Mouse (Mus musculus) Muller cell, postnatal 12 days (primary cell): ENCODE measurements around the gene Acvr1.

ENCODE experiments used
- DNase-seq: peaks from one replicate; pipeline ENCODE4 v3.0.0-alpha.2; 2015; ENCODE audit errors: inconsistent ontology term

Gene Acvr1

DNA sequence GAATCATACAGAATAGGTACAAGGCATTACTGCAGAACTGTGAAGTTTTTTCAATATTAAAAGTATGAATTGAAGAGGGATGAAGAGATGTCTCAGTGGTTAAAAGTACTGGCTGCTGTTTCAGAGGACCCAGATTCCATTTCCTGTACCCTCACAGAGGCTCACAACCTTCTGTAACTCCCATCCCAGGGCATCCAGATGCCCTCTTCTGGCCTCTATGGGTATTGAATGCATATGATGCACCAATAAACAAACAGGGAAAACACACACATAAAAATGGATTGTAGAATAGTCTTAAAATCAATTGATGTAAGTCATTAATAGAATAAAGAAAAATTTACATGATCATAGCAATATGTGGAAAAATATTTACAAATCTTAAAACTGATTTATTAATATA is 151.9 kb downstream of the Acvr1 start:
- no peak for DNase-seq

- no peak for DNase-seq
Measured at GRCm38 (mm10) chr2:58408926-58409634, 157.9 kb downstream of the Acvr1 start.

DNA sequence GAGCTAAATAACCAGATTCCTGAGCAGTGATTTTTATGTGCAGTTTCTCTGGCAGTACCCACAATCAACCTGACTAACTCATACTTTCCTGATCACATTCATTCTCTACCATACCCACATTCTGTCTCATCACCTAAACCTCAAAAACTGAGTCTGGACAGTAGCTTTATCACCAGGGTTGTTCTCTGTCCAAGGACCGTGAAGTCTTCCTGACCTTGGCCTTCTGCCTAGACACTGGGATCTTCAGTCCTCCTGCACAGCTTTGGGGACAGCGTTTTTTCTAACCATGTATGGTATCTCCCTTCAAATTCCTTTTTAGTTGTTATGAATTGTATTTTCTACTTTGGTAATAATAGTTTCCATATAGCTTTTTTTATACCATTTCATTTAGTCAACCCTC is 163.5 kb downstream of the Acvr1 start:
- DNase-seq, result peak; percentile 46

DNA sequence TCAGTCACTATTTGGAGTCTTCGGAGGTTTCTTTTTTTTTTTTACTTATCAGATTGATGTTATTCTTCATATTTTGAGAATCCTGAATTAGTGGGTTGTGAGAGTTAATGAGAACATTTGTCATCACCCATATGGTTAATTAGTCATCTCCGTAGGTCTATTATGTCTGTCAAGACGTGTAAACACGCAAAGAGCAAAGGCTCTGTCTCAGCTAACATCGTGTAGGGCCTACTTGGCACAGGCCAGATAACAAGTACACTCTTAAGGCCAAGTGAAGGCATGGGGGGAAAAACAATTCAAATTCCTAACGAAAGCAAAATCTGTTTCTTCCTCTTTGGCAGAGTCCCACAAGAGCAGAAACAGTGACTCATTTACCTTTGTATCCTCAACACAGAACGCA is 178.4 kb downstream of the Acvr1 start:
- DNase-seq, result no peak

DNA sequence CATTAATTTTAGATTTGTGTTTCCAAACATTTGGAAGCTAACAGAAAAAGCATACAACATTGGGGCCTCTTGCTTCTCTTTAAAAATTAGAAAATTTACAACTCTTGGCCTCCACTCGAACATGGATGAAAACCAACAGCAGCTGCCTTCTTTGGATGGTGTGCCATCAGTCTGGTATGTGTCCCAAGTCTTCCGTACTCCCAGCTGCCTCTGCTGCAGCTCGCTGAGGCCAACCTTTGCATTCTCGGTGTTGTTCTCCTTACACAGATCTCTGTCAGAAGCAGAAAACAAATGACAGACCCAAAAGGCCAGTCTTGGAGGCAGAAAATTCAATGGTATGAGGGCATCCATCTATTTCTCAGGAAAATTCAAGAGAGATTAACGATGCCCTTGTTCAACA is 186.9 kb downstream of the Acvr1 start:
- DNase-seq, result no peak

- no peak for DNase-seq
Measured at GRCm38 (mm10) chr2:58379475-58379874, 187.5 kb downstream of the Acvr1 start.

DNA sequence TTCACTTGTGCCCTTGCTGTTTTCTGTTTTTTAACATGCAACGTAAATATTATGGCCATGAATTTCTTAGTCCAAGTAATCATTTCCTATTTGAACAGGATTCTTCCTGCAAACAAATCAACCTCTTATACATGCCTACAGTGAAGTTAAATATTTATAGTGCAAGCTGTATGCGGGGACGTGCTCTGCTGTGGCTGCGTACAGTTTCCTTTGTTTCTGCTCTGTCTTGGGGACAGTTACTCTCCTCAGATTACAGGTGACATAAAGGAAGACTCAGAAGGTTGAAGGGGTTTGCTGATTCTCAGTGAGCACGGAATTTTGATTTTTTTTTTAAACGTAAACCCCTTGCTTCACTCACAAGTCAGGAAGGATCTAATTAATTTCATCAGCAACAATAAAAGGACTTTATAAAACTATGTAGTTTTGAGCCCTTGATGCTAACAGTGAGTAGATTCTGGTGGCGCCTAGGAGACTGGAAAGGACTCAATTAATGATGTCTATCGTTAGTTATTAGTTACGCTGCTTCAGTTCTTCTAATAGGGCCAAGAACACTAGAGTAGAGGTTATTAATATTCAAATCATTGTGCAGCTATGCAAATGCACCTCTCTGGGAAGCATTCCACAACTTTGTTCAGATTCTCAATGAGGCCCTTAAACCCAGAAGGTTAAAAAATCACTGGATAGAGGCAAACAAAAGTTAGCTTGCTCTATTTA is 189.4 kb downstream of the Acvr1 start:
- peak; percentile 54 for DNase-seq

GRCm38 (mm10) chr2:58366196-58366595 is 200.8 kb downstream of the Acvr1 start:
- DNase-seq, result no peak

DNA sequence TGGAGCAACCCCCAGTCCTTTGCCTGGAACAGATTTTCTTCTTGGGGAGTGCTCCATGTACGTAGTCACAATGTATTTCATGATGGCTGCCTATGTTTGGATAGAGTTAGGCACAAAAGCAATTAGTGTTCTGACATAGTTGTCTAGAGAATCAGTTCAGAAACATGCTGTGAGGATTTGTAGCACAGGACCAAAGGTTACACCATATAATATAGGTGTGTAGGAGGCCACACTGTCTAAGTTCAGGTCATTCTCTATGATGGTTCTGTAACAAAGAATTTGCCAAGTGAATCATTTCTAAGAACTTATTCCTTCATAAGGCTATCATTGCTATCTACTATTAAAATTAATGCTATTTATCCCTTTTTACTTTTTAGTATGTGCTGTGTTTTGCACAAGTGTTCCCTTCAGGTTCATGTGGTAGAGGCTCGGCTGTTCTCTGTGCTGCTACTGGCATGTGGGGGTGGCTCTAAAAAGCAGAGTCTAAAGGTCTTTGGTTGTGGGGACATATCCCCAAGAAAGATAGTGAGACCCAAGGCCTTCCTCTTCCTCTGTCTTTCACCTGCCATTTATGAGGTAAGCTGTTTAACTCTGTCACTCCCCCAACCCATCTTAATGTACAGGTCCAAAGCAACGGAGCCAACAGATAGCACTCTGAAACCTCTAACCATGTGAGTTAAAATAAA is 205.5 kb downstream of the Acvr1 start:
- no peak for DNase-seq

DNA sequence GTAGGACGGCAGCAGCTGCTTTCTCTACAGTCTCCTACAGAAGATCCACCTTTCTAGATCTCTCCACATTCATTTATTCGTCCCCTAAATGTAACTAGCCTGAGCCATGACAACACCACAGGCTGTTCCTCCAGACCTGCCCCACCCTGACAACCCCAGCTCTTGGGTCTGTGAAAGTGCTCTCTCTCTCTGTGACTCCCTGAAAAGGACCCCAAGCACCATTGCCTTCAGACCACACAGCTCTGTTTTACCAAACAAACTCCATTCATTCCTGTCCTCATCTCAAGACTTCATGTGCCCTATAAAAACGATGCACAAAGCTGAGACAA is 208.9 kb downstream of the Acvr1 start:
- DNase-seq, result no peak

DNA sequence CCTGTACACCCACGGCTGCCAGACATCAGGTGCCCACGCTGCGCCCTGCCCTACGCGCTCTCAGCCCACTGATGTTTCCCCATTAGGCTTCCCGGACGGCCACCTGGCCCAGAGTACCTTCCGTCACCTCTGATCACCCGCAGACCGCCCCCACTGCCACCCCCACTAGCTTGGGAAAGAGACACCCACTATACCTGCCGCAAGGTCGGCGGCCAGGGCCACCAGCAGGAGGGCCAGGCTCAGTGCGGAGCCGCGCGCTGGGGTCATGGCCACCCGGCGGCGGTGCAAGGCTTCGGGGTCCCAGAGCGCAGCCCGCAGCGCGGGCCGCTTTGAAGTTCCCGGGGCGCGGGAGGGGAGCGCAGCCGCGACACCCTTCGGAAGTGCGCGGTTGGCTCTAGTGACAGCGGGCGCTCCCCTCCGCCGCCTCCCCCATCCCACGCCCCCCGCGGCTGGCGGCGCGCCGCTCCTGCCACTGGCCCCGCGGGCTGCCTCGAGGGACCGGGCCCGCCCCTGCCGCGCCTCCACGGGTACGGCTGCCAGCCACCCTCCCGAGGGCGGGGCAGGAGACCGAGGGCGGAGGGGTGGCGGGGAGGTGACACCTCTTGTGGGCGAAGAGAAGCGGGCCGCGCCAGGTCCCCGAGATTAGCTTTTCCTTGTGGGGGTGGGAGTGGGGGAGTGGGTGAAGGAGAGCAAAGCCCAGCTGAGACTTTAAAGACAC is 209.4 kb downstream of the Acvr1 start, which contains the start of gene Acvr1c:
Acvr1c (minus strand) TSS at position 482 of the 718 bp plus-strand sequence.
- DNase-seq, result peak; percentile 74

GRCm38 (mm10) chr2:58357068-58357413 is 209.9 kb downstream of the Acvr1 start:
- DNase-seq, result no peak

- DNase-seq, result no peak
Measured at GRCm38 (mm10) chr2:58354389-58354788, 212.6 kb downstream of the Acvr1 start.

- DNase-seq, result no peak
Measured at GRCm38 (mm10) chr2:58352846-58353245, 214.1 kb downstream of the Acvr1 start.

- DNase-seq, result no peak
Measured at GRCm38 (mm10) chr2:58350657-58351056, 216.3 kb downstream of the Acvr1 start.
